In genomic region chr2:133688788-133689155, GRCm38 (mm10) we compare ENCODE assay signal across 19 mouse cellular contexts.
A peak's percentile ranks its signal among the peaks of the same experiment; 100 is the strongest.
DNase-seq lines count a peak whose midpoint lies in the region; ATAC-seq lines count a peak whose summit lies in the region.
"Had no signal": no experiment of that assay in that cellular context is flagged by ENCODE, and none has a peak within 500 bp of the region (broad histone marks: within the 10 kb centered on the region; RNA-seq: fewer than 3 reads in every experiment).

No protein-coding gene starts in this region.

- H3K9ac ChIP-seq in liver, embryonic 15.5 days, result no peak overlapping the region
- H3K9ac ChIP-seq: embryonic facial prominence, embryonic 12.5 days; forebrain, embryonic 13.5 days; forebrain, postnatal 0 days; heart, embryonic 13.5 days; hindbrain, embryonic 15.5 days had no signal

- H3K4me2 ChIP-seq in liver, embryonic 15.5 days, result 0 out of 2 replicates have a peak overlapping the region, but pooled peaks have one; percentile 29
- H3K4me2 ChIP-seq: embryonic facial prominence, embryonic 12.5 days; forebrain, embryonic 13.5 days; heart, embryonic 13.5 days; hindbrain, embryonic 15.5 days had no signal

- H3K27ac ChIP-seq in liver, embryonic 15.5 days (replicated peaks), result peak overlapping the region; percentile 64
- H3K27ac ChIP-seq: embryonic facial prominence, embryonic 12.5 days; forebrain, embryonic 13.5 days; gastrocnemius, adult 2 months; heart, embryonic 13.5 days; hindbrain, embryonic 15.5 days had no signal

- H3K9me3 ChIP-seq in liver, embryonic 15.5 days (replicated peaks), result no peaks in the 10 kb centered on the region
- H3K9me3 ChIP-seq: embryonic facial prominence, embryonic 12.5 days; forebrain, embryonic 13.5 days; heart, embryonic 13.5 days; hindbrain, embryonic 15.5 days had no signal

- 52% methylated on average over 3 of the region's 3 CpGs for WGBS in liver, embryonic 15.5 days (ENCODE audit: insufficient replicate concordance)

- H3K4me1 ChIP-seq in liver, embryonic 15.5 days (replicated peaks), result peaks cover 8% of the 10 kb centered on the region; the same call in 1 of the 2 replicates
- H3K4me1 ChIP-seq: embryonic facial prominence, embryonic 12.5 days; forebrain, embryonic 13.5 days; heart, embryonic 13.5 days; hindbrain, embryonic 15.5 days had no signal

- peak; percentile 70 for ATAC-seq in erythroid progenitor cell, adult 5-6 weeks (replicated peaks; ENCODE audit: low FRiP score, poor library complexity, severe bottlenecking)
- ATAC-seq in liver, embryonic 15.5 days (ENCODE audit: insufficient read depth), result peak; percentile 74
- ATAC-seq in megakaryocyte-erythroid progenitor cell, adult 5-6 weeks (replicated peaks; ENCODE audit: low FRiP score, low TSS enrichment, poor library complexity, severe bottlenecking), result peak; percentile 78
- ATAC-seq: forebrain, embryonic 13.5 days; forebrain, postnatal 0 days had no signal

- no peak overlapping the region for H3K4me3 ChIP-seq in liver, embryonic 15.5 days (replicated peaks)
- H3K4me3 ChIP-seq: embryonic facial prominence, embryonic 12.5 days; forebrain, embryonic 13.5 days; gastrocnemius, adult 2 months; heart, embryonic 13.5 days; hindbrain, embryonic 15.5 days had no signal

- no peaks in the 10 kb centered on the region for H3K27me3 ChIP-seq in liver, embryonic 15.5 days
- H3K27me3 ChIP-seq: embryonic facial prominence, embryonic 12.5 days; forebrain, embryonic 13.5 days; heart, embryonic 13.5 days; hindbrain, embryonic 15.5 days had no signal

- no peaks in the 10 kb centered on the region for H3K36me3 ChIP-seq in liver, embryonic 15.5 days (replicated peaks)
- H3K36me3 ChIP-seq: embryonic facial prominence, embryonic 12.5 days; heart, embryonic 13.5 days; hindbrain, embryonic 15.5 days had no signal

- DNase-seq in c-Kit-positive CD71-positive TER-119-negative erythroid progenitor cells, embryonic 14.5 days (ENCODE audit: low read depth), result peak; percentile 9
- DNase-seq in urinary bladder, postnatal 36 days (ENCODE audit: low spot score in 2 of 2), result no peak
- DNase-seq in gastrocnemius, adult 18-20 months (ENCODE audit: low spot score), result no peak
- DNase-seq in kidney, postnatal 36 days, result no peak
- DNase-seq: adrenal gland, postnatal 10 days; cerebellum, adult 18-20 months; cerebellum, postnatal 14 days; forebrain, postnatal 0 days; gastrocnemius, adult 2 months; gastrocnemius, postnatal 36 days; heart, adult 11 months; heart, postnatal 36 days had no signal
